Mouse (Mus musculus): ENCODE data around the gene Rabgap1l.
"Not testable (repeated sequence)": the region's sequence is repeated elsewhere in the genome, so short reads cannot be mapped to it uniquely, and the experiment has no call there.

The Rabgap1l gene

DNA sequence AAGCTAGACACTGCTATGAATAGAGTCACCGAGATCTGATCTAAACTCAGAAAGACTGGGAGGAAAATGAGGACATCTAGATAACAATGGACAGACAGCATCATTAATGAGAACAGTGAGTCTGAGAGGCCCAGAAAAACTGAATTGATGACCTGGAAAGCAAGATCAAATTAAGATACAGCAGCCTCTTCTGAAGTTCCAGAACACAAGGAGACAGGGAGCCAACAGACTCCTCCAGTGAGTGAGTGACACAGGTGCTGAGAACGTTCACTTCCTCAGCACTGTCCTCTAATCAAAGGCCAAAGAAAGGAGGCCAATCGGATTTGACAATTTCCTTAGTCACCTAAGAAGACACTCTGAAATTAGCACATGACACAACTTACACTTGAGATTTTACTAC is 307.3 kb downstream of the Rabgap1l start:
- no peak for DNase-seq (ENCODE audit: low spot score)

DNA sequence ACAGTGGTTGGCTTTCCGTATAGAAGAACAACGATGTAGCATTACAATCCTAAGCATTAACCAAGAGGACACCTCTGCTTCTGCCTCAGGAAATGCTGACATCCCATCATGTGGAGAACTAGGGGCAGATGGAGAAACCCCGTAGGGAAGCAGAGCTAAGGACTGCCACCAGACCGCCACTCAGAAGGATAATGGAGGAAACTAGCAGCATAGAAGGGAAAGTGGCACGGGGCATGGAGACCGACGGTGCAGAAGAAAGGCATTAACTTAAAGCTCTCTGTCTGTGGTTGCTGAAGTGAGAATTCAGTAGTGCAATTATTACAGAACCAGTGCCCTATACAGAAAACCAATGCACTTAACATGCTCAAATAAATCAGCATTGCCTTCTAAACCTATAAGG is 308.0 kb downstream of the Rabgap1l start:
- no peak for DNase-seq (ENCODE audit: low spot score)

DNA sequence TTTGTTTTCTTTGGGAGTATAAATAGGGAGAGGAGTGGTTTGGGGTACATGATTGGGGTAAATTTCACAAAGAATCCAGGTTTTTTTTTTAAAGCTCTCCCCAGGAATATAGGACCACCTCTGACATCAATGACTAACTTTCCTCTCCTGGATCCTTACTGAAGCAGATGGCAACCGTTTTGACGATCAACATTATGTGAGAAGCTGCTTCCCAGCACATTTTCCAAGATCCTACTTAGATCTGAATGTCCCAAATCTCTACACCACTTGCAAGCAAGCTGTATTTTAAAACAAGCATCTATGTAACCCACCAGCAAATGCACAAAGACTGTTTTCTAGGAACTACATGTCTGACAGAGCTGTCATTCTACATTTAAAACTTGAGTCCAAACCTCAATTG is 311.4 kb downstream of the Rabgap1l start:
- no peak for DNase-seq (ENCODE audit: low spot score)

GRCm38 (mm10) chr1:160467443-160467842 is 325.6 kb downstream of the Rabgap1l start:
- no peak for DNase-seq (ENCODE audit: low spot score)

DNA sequence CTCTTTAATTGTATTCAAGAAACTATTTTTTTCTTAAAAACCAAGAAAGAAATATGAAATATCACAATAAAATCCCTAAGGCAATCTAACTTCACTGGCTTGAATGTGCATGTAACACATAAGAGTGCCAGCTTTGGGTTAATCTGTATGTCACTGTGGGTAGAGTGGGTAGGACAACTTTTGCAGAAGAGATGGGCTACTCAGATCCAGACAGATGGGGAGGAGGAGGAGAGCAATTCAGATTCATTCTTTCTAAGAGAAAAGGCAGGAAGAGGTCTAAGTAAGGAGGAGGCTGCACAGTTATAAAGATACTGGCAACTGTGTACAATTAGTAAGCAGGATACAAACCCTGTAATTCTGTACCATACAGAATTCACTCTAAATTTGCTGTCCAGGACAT is 327.8 kb downstream of the Rabgap1l start:
- no peak for DNase-seq (ENCODE audit: low spot score)

DNA sequence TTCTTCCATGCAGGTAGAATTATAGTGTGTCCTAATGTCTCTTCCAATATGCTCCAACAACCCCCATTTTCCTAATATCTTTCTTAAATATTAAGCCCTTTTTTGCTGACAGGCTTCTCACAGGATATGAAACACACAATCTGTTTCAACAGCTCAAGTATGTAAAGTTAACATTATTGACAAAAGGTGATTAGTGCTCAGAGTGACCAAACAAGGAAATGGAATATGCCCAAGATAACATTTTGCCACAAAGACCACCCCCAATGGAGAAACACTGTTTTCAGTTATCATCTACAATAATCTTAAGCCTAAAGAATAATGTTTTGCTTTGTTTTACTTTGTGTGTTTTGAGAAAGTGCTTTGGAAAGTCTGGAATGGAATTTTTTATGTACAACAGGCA is 328.9 kb downstream of the Rabgap1l start:
- no peak for DNase-seq (ENCODE audit: low spot score)

DNA sequence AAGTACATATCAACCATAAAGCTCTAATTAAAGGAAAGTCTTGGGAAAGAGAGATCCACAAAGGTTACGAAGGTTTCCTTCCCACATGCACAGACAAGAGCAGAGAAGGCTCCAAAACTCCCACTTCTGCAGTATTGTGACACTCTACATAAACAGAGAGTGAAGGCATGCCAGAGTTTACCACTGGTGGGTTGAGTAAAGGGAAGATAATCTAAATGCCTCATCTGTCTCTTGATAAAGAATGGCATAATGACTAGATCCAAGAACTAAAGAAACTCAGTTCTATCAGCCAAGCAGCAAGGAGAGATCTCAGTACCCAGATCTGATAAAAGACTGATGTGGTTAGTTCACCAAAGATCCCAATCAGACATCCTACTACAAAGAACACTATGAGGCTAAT is 332.7 kb downstream of the Rabgap1l start:
- no peak for DNase-seq (ENCODE audit: low spot score)

DNA sequence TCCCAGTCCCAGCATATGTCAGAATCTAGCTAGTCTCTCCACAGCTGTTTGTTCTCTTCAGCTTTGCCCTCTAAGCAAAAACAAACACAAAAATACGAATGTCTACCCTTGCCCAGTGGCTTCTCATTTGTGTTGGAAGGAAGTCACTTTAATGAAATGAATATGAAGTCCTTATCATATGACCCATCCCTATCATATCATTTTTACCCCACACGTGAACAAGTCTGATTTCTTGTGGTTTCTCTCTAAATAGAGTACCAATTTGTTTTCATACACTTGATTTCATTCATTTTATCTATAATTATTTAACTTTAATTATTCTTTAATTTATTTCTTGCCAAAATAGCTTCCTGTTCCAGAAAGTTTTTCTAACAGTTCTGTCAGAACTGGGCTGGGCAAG is 341.3 kb downstream of the Rabgap1l start:
- DNase-seq (ENCODE audit: low spot score): no peak

- no peak for DNase-seq (ENCODE audit: low spot score)
These were observed 344.3 kb downstream of the Rabgap1l start for GRCm38 (mm10) chr1:160448681-160449080.

- DNase-seq (ENCODE audit: low spot score): no peak
These were observed 346.2 kb downstream of the Rabgap1l start for GRCm38 (mm10) chr1:160446823-160447222.

DNA sequence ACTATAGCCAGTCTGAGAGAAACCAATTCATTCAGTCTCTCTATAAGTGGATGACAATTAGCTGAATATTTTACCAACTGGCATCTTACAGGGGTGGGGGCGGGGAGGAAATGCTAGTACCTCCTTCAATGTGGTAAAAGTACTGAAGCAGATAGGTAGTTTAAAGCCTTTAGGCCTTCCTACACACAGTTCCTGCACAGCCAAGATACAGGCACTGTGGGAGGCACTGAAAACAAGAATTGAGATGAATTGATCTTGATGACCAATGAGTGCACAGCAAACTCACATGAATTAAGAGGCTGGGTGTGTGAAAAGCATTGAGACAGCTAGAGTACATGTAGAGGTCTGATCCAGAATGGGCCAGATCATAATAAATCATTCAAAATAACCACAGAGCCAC is 349.5 kb downstream of the Rabgap1l start:
- no peak for DNase-seq (ENCODE audit: low spot score)

DNA sequence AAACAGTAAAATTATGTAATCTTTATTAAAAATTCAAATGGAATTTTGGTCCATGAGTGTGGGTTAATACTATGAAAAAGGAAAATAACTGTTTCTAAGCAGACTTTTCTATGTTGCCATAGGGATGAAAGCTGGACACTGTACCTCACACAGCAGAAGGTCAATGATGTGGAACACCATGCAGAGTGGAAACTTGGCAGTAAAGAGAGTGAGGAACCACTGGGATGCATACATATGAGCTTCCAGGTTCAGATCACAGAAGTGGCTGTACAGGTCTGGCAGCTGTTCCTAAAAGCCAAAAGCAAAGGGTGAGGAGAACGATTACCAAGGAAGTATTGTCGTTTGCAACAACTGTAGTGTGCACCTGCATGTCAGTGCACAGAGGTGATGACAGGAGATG is 351.3 kb downstream of the Rabgap1l start:
- DNase-seq (ENCODE audit: low spot score): no peak

DNA sequence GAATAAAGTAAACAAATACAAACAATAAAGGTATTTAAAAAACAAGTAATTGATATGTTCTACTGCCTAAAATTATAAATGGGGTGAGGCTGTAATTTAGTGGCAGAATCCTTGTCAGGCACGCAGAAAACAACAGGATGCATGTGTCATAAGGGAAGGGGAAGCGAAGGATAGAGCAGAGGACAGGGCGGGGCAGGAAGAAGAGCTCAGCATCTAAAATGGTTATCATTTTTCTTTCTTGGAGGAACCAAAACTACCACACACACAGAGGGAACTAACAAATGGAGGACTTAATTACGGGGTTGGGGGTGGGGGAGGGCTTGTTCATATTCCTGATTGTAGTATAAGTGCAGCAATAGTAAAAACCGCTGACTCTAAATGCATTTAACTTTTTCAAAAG is 351.9 kb downstream of the Rabgap1l start:
- no peak for DNase-seq (ENCODE audit: low spot score)

DNA sequence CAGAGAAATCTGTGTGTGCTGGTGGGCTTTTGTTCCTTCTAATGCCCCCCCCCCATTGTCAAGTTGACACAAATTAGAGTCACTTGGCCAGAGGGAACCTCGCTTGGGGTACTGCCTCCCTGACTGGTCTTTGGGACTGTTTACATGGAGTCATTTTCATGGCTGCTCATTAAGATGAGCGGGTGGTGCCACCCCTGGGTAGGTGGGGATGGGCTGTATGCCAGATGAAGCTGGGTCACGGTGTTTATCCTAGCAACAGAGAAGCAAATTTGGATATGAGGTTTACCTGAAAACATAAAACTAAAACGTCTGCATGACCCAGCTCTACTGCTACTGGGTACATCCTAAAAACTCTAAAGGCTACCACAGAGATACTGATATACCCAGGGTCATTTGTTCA is 354.2 kb downstream of the Rabgap1l start:
- no peak for DNase-seq (ENCODE audit: low spot score)

- DNase-seq (ENCODE audit: low spot score): no peak
These were observed 375.7 kb downstream of the Rabgap1l start for GRCm38 (mm10) chr1:160417196-160417854.

DNA sequence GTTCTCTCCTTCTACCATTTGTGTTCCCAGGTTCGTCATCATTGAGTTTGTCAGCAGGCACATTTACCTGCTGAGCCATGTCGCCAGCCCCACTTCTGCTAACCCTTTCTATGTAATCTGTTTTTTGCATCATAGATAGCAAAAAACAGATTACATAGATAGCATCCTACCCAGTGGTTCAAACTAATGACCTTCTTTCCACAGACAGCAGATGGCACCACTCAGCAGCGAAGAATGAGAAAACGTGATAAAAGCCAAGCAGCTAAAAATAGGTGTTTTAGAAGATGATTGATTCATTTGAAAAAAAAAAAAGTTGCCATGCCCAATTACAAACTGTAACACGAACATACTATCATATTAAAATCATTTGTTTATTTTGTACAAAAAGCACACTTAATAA is 382.2 kb downstream of the Rabgap1l start:
- DNase-seq (ENCODE audit: low spot score): no peak

DNA sequence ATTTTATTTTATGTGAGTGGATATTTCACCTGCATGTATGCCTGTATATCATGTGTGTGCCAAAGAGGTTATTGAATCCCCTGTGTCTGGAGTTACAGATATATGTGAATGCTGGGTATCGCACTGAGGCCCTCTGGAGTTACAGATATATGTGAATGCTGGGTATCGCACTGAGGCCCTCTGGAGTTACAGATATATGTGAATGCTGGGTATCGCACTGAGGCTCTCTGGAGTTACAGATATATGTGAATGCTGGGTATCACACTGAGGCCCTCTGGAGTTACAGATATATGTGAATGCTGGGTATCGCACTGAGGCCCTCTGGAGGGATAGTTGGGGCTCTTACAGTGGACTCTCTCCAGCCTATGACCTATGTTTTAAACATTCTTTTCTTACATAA is 383.3 kb downstream of the Rabgap1l start:
- not testable (repeated sequence) for DNase-seq (ENCODE audit: low spot score)

- DNase-seq (ENCODE audit: low spot score): no peak
These were observed 383.9 kb downstream of the Rabgap1l start for GRCm38 (mm10) chr1:160409123-160409522.

DNA sequence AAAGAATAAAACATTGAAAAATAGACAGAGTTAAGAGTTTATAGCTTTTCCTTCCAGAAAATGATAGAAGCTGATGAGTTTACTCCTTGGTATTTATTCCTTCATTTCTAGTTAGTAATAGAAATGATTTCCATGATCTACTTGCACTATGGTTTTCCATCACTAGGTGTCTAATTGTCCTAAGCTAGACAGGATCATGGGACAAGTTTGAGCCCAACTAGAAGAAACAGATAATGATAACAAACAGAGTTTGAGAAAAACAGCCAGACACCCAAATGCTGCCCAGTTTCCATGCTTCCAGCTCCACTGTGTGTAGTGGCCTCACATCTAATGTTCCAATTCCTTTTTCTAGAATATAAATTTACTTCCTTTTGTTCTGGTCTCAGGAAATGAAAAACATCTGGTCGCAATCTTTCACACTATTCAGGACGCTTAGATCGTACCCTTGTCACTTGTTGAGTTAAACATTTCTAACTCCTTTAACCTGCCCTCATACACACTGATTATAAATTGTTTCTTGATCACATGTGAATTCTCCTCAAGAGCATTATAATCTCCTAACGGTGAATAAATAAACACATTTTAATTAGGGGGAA is 384.6 kb downstream of the Rabgap1l start:
- DNase-seq (ENCODE audit: low spot score): no peak

DNA sequence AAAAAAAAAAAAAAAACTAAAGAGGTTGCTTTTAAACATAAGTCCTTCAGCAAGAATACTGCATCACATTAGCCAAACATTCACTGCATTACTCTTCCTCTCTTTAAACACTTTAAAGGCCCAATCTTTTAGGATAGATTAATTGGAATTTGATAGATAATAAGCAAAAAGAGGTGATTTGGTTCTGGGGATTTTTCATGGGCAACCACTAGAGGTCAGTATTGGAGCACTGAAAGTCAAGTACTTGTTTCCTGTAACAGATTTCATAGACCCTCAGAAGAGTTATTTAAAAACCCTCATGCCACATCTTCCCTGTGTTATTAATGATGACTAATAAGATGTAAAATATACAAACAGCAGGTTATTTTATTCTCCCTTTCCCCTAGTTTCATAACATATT is 393.6 kb downstream of the Rabgap1l start:
- no peak for DNase-seq (ENCODE audit: low spot score)

DNA sequence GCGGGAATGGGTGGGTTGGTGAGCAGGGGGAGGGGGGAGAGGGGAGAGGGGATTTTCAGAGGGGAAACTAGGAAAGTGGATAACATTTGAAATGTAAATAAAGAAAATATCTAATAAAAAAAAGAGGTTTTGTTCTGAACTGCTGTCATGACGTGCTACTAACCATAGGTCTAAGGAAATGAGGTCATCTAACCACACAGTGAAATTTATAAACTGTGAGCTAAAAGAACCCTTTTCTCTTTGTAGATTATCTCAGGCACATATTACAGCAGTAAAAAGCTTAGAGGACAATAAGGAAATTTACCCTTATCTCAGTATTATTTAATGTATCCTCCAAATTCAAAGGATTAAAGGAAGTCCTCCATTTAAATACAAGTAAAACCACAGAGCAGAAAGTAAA is 396.0 kb downstream of the Rabgap1l start:
- DNase-seq (ENCODE audit: low spot score): no peak

- no peak for DNase-seq (ENCODE audit: low spot score)
These were observed 405.6 kb downstream of the Rabgap1l start for GRCm38 (mm10) chr1:160387446-160387845.

DNA sequence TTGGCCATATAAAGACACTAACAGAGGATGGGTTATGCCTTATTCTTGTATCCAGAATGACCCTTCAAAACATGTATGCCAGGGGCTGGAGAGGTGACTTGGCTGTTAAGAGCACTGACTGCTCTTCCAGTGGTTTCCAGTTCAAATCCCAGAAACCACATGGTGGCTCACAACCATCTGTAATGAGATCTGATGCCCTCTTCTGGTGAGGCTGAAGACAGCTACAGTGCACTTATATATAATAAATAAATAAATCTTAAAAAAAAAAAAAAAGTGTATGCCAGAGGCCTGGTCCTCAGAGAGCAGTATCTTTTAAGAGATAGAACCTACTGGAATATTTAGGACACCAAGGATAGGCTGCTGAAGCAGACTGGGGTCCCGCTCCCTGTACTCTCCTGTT is 414.6 kb downstream of the Rabgap1l start:
- DNase-seq (ENCODE audit: low spot score): no peak
